Mouse (Mus musculus): Measurements from ENCODE around the gene Armc2. TPM values are rescaled to one million over a fixed set of nuclear protein-coding genes. Genes with fewer than 3 reads are reported as not detected.

Gene Armc2
- polyA plus RNA-seq, 1 experiment from 2014 or later = 1.1 TPM

- TF ChIP-seq EP300 (IDR thresholded peaks at IDR 0.05) (no peak), CTCF (IDR thresholded peaks at IDR 0.05) (peak; percentile 70)
- Histone ChIP-seq H3K4me1 (ENCODE audit: insufficient read depth, low read depth, low read length) (peaks cover 4% of the 10 kb centered on the region), H3K27ac (ENCODE audit: low read length) (no peak overlapping the region), H3K36me3 (ENCODE audit: insufficient read depth, low read length) (no peaks in the 10 kb centered on the region), H3K9ac (replicated peaks; ENCODE audit: low read depth) (no peak overlapping the region), H3K4me3 (ENCODE audit: low read depth, low read length) (peak overlapping the region; percentile 70), H3K9me3 (ENCODE audit: low read length) (no peaks in the 10 kb centered on the region), H3K27me3 (replicated peaks; ENCODE audit: insufficient read depth, low read length) (no peaks in the 10 kb centered on the region), H3K4me2 (replicated peaks; ENCODE audit: low read depth, low read length) (peak overlapping the region; percentile 85)
- ATAC-seq (no peak), DNase-seq (ENCODE audit: low spot score) (peak; percentile 78)
- 23% methylated on average over 4 of the region's 4 CpGs for WGBS
Measured at GRCm38 (mm10) chr10:41888365-41888941, 129.8 kb downstream of the Armc2 start.

- H3K9ac ChIP-seq (replicated peaks; ENCODE audit: low read depth) = peak overlapping the region; percentile 80
- DNase-seq (ENCODE audit: low spot score) = peak; percentile 99
- 0 out of 2 replicates have a peak, but pooled peaks have one; percentile 27 for TF ChIP-seq CTCF (IDR thresholded peaks at IDR 0.05)
- TF ChIP-seq EP300 (IDR thresholded peaks at IDR 0.05) = no peak
- H3K4me3 ChIP-seq (ENCODE audit: low read depth, low read length) = peak overlapping the region; percentile 70
- no peaks in the 10 kb centered on the region for H3K36me3 ChIP-seq (ENCODE audit: insufficient read depth, low read length)
- peak; percentile 99 for ATAC-seq
- no peaks in the 10 kb centered on the region for H3K9me3 ChIP-seq (ENCODE audit: low read length)
- H3K27me3 ChIP-seq (replicated peaks; ENCODE audit: insufficient read depth, low read length) = no peaks in the 10 kb centered on the region
- WGBS = under 1% methylated on average over 53 of the region's 65 CpGs
- H3K4me1 ChIP-seq (ENCODE audit: insufficient read depth, low read depth, low read length) = peaks cover 5% of the 10 kb centered on the region
- H3K4me2 ChIP-seq (replicated peaks; ENCODE audit: low read depth, low read length) = peak overlapping the region; percentile 85
- peak overlapping the region; percentile 95 for H3K27ac ChIP-seq (ENCODE audit: low read length)
Measured at GRCm38 (mm10) chr10:41887080-41887821, 131.0 kb downstream of the Armc2 start.

- WGBS = 32% methylated on average over 8 of the region's 8 CpGs
- ATAC-seq = no peak
- Histone ChIP-seq H3K9me3 (ENCODE audit: low read length) (no peaks in the 10 kb centered on the region), H3K4me3 (ENCODE audit: low read depth, low read length) (no peak overlapping the region), H3K4me1 (ENCODE audit: insufficient read depth, low read depth, low read length) (peaks cover 5% of the 10 kb centered on the region), H3K27me3 (replicated peaks; ENCODE audit: insufficient read depth, low read length) (no peaks in the 10 kb centered on the region), H3K9ac (replicated peaks; ENCODE audit: low read depth) (no peak overlapping the region), H3K36me3 (ENCODE audit: insufficient read depth, low read length) (no peaks in the 10 kb centered on the region), H3K4me2 (replicated peaks; ENCODE audit: low read depth, low read length) (no peak overlapping the region), H3K27ac (ENCODE audit: low read length) (0 out of 2 replicates have a peak overlapping the region, but pooled peaks have one; percentile 26)
- no peak for TF ChIP-seq CTCF (IDR thresholded peaks at IDR 0.05)
- peak; percentile 48; the same call in 1 of the 2 replicates for TF ChIP-seq EP300 (IDR thresholded peaks at IDR 0.05)
- peak; percentile 23 for DNase-seq (ENCODE audit: low spot score)
Measured at GRCm38 (mm10) chr10:41883741-41884575, 134.3 kb downstream of the Armc2 start.

- no peak overlapping the region for H3K9ac ChIP-seq (replicated peaks; ENCODE audit: low read depth)
- H3K27me3 ChIP-seq (replicated peaks; ENCODE audit: insufficient read depth, low read length) = no peaks in the 10 kb centered on the region
- H3K4me3 ChIP-seq (ENCODE audit: low read depth, low read length) = no peak overlapping the region
- H3K27ac ChIP-seq (ENCODE audit: low read length) = no peak overlapping the region
- TF ChIP-seq CTCF (IDR thresholded peaks at IDR 0.05) (no peak), EP300 (IDR thresholded peaks at IDR 0.05) (no peak)
- no peaks in the 10 kb centered on the region for H3K36me3 ChIP-seq (ENCODE audit: insufficient read depth, low read length)
- ATAC-seq = peak; percentile 54
- DNase-seq (ENCODE audit: low spot score) = peak; percentile 45
- no peak overlapping the region for H3K4me2 ChIP-seq (replicated peaks; ENCODE audit: low read depth, low read length)
- peaks cover 5% of the 10 kb centered on the region for H3K4me1 ChIP-seq (ENCODE audit: insufficient read depth, low read depth, low read length)
- H3K9me3 ChIP-seq (ENCODE audit: low read length) = no peaks in the 10 kb centered on the region
- 47% methylated on average over 4 of the region's 4 CpGs for WGBS
Measured at GRCm38 (mm10) chr10:41881438-41881837, 136.8 kb downstream of the Armc2 start.

- no peak overlapping the region for H3K4me3 ChIP-seq (ENCODE audit: low read depth, low read length)
- peaks cover 5% of the 10 kb centered on the region for H3K4me1 ChIP-seq (ENCODE audit: insufficient read depth, low read depth, low read length)
- no peak for ATAC-seq
- TF ChIP-seq EP300 (IDR thresholded peaks at IDR 0.05) = no peak
- H3K27me3 ChIP-seq (replicated peaks; ENCODE audit: insufficient read depth, low read length) = no peaks in the 10 kb centered on the region
- H3K4me2 ChIP-seq (replicated peaks; ENCODE audit: low read depth, low read length) = no peak overlapping the region
- no peak overlapping the region for H3K27ac ChIP-seq (ENCODE audit: low read length)
- DNase-seq (ENCODE audit: low spot score) = no peak
- H3K9me3 ChIP-seq (ENCODE audit: low read length) = no peaks in the 10 kb centered on the region
- H3K9ac ChIP-seq (replicated peaks; ENCODE audit: low read depth) = no peak overlapping the region
- WGBS = 19% methylated on average over 1 of the region's 1 CpGs
- H3K36me3 ChIP-seq (ENCODE audit: insufficient read depth, low read length) = no peaks in the 10 kb centered on the region
Measured at GRCm38 (mm10) chr10:41880777-41881176, 137.5 kb downstream of the Armc2 start.

GRCm38 (mm10) chr10:41880206-41880605 lies 138.0 kb downstream of the Armc2 start:
- peak overlapping the region; percentile 43; the same call in 1 of the 2 replicates for H3K27ac ChIP-seq (ENCODE audit: low read length)
- no peak overlapping the region for H3K4me2 ChIP-seq (replicated peaks; ENCODE audit: low read depth, low read length)
- H3K9me3 ChIP-seq (ENCODE audit: low read length) = no peaks in the 10 kb centered on the region
- DNase-seq (ENCODE audit: low spot score) = no peak
- H3K4me3 ChIP-seq (ENCODE audit: low read depth, low read length) = no peak overlapping the region
- 30% methylated on average over 4 of the region's 4 CpGs for WGBS
- no peak for ATAC-seq
- TF ChIP-seq EP300 (IDR thresholded peaks at IDR 0.05) (no peak), CTCF (IDR thresholded peaks at IDR 0.05) (no peak)
- no peak overlapping the region for H3K9ac ChIP-seq (replicated peaks; ENCODE audit: low read depth)
- H3K36me3 ChIP-seq (ENCODE audit: insufficient read depth, low read length) = no peaks in the 10 kb centered on the region
- H3K4me1 ChIP-seq (ENCODE audit: insufficient read depth, low read depth, low read length) = peaks cover 5% of the 10 kb centered on the region
- no peaks in the 10 kb centered on the region for H3K27me3 ChIP-seq (replicated peaks; ENCODE audit: insufficient read depth, low read length)

Data from lung, postnatal 0 days (tissue).